Mouse (Mus musculus) heart, postnatal 10 days (tissue): ENCODE data around the gene Tmtc4. TPM values are rescaled to one million over a fixed set of nuclear protein-coding genes. Genes with fewer than 3 reads are reported as not detected.

Source experiments
- DNase-seq, 2 experiments: peaks; one replicate each; pipeline ENCODE4 v3.0.0; 2021
- intact Hi-C: fragments of 180-260 bp; cut with DNase I; formaldehyde crosslinking; loops from one replicate; pipeline ENCODE4 v1.15.1; 2025
- total RNA-seq, 2 experiments: library from RNA; stranded (reverse); gene quantifications; 2 replicates each; pipeline ENCODE4 v1.2.3; 2021

Gene Tmtc4
- total RNA-seq, 2 experiments from 2014 or later: 14.3 to 22.4 TPM

DNA sequence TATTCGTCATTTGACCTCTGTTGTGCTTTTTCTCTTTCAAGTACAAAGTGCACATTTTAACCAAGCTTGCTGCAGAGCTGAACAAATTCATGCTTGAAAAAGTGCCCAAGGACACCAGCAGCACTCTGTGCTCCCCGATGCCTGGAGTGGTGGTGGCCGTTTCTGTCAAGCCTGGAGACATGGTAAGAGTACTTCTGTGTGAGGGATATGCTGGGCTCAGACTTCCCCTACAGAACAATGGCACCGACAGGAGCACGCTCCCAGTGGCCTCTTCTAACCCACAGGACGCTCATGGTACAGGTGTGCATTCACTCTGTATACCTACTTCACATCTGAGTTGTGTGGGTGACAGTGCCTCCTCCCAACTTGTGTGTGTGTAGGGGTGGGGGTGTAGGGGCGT, 107.1 kb downstream of the Tmtc4 start:
- no peak for DNase-seq
- intact Hi-C loops: loop anchor here (1.0 to 5.0 kb wide), 3 partner anchors 239 to 809 kb away; no protein-coding TSS in a partner anchor

DNA sequence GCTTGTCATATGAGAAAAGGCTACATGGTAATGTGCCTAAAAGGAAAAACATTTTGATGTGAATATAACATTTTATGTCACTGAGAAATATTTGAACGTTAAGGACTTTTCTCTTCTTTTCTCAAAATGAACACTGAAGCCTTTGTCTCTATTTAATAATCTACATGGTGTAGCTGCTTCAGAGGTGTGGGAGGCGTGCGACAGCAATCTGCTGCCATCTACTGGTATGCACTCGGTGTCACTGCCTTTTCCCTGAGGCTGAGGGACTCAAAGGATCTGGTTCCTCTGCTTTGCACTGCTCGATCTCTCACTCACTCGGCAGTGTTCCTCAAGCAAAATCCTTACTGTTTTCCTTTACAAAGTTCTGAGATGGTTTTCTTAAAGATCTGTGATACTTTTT, 107.7 kb downstream of the Tmtc4 start:
- peak; percentile 80 to 85 for DNase-seq

DNA sequence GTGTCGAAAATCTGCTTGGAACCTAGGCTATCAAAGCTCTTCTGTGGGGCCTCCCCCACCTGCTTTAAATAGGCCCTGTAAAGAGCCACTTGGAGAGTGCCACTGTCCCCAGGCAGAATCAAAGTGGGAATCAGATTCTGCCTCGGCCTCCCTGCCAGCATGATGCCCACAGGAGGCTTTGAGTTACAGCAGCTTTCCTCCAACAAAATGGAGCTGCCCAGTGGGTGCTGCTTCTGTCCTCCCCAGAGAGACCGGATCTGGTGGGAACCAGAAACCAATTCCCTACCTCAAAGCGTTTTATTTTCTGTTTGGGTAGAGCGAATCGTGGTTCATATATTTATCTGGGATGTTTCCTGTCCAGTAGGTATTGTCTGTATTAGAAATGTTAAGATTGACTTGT, 108.2 kb downstream of the Tmtc4 start:
- intact Hi-C loops: loop anchor here (1.0 to 5.0 kb wide), 4 partner anchors 238 to 808 kb away; no protein-coding TSS in a partner anchor
- no peak for DNase-seq

More for the DNA sequence above, 107.7 kb downstream of the Tmtc4 start:
- intact Hi-C loops: loop anchor here (1.0 to 5.0 kb wide), 3 partner anchors 239 to 809 kb away; no protein-coding TSS in a partner anchor

- intact Hi-C loops: loop anchor here (2.0 to 5.0 kb wide), 3 partner anchors 238 to 808 kb away; no protein-coding TSS in a partner anchor
- no peak for DNase-seq
Observed at GRCm38 (mm10) chr14:122875056-122875455, 108.8 kb downstream of the Tmtc4 start.

DNA sequence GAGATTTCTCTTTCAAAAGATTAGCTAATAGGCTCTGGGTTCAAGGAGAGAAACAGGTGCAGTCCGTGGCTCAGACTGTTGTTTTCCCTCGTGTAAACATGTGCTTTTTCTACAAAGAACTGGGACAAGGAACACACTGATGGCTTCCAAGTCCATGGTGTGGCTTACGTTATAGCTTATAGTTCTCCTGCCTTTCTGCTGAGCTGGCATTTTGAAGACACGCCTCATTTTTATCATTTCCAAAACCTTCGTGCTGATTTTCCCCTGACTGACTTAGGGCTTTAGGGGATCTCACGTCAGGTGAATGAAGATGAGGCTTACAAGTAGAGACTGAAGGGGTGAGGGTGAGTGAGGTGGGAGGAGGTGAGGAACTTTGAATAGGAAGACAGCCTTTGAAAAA, 111.2 kb downstream of the Tmtc4 start:
- DNase-seq: no peak
- intact Hi-C loops: no loop called here

GRCm38 (mm10) chr14:122871841-122872580, 111.8 kb downstream of the Tmtc4 start:
- no peak for DNase-seq
- intact Hi-C loops: no loop called here

GRCm38 (mm10) chr14:122869831-122870230, 114.0 kb downstream of the Tmtc4 start:
- intact Hi-C loops: no loop called here
- no peak for DNase-seq

Other genes with a start within 250 kb of the Tmtc4 start
- gene Ggact, start 70.3 kb downstream of the Tmtc4 start, total RNA-seq: 10 to 100 TPM; 20.0 to 23.4 TPM